Mouse (Mus musculus) liver, adult 2 months (tissue): Measurements from ENCODE around the gene Efhc1.

Experiments used
- CTCF ChIP-seq: fragments of 200-500 bp; IDR thresholded peaks from 2 replicates; pipeline ENCODE4 v1.5.1; 2011; ENCODE audit warnings: low read depth, low read length, control low read depth
- POLR2A ChIP-seq: fragments of 200-500 bp; IDR thresholded peaks from 2 replicates; pipeline ENCODE4 v1.6.1; 2011; ENCODE audit warnings: low read length, control low read depth; ENCODE audit not compliant: insufficient read depth; ENCODE audit errors: extremely low read depth

DNA sequence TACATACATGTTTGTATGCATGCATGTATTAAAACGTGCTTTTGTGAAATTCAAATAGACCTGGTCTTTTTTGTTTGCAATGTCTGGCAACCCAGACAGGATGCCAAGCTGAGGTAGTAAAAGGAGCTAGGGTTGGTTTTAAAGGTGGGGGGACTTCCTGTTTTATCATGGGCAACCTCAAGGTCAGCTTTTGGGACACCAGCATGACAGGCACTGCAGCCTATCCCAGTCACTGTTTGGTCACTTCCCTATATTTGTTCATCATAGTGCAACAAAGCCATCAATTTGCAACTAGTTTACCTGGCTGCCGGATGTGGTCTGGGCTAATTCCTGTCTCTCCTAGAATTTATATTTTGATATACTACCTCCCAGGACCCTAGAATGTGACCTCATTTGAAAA is 80.2 kb downstream of the Efhc1 start:
- TF ChIP-seq POLR2A (no peak), CTCF (no peak)
